Mouse (Mus musculus): Measurements from ENCODE around the gene Aldh3b2. TPM values are rescaled to one million over a fixed set of nuclear protein-coding genes. Genes with fewer than 3 reads are reported as not detected.
"Not testable (repeated sequence)": the region's sequence is repeated elsewhere in the genome, so short reads cannot be mapped to it uniquely, and the experiment has no call there.

The Aldh3b2 gene
- polyA plus RNA-seq, 1 experiment from 2014 or later = 0.05 TPM

GRCm38 (mm10) chr19:3959030-3959429 is 13.1 kb upstream of the Aldh3b2 start:
- no peak for ATAC-seq
- POLR2A ChIA-PET = no interaction called here
- no peak for DNase-seq (ENCODE audit: low read depth, low spot score)
- peaks cover 14% of the 10 kb centered on the region for H3K27me3 ChIP-seq
- in situ Hi-C loops (cut with MboI; ENCODE audit: low pct_unique_long_range_greater_than_20kb) = no loop called here
- CTCF ChIA-PET = interaction anchor here (1.4 to 3.5 kb wide), 4 partner anchors 12 to 54 kb away, joined by 3 to 15 read pairs (median 6); no protein-coding TSS in a partner anchor
- TF ChIP-seq CTCF (IDR thresholded peaks at IDR 0.05) = no peak

GRCm38 (mm10) chr19:3960211-3960610 is 11.9 kb upstream of the Aldh3b2 start:
- DNase-seq (ENCODE audit: low read depth, low spot score) = no peak
- CTCF ChIA-PET = interaction anchor here (1.0 to 3.5 kb wide), 6 partner anchors 13 to 36 kb away, joined by 3 to 15 read pairs (median 4); no protein-coding TSS in a partner anchor
- POLR2A ChIA-PET = no interaction called here
- H3K27me3 ChIP-seq = peaks cover 14% of the 10 kb centered on the region
- no peak for ATAC-seq
- in situ Hi-C loops (cut with MboI; ENCODE audit: low pct_unique_long_range_greater_than_20kb) = no loop called here
- no peak for TF ChIP-seq CTCF (IDR thresholded peaks at IDR 0.05)

- POLR2A ChIA-PET = interaction anchor here (0.7 kb wide), 1 partner anchor 38 kb away, joined by 3 read pairs; no protein-coding TSS in a partner anchor
- H3K27me3 ChIP-seq = peaks cover 10% of the 10 kb centered on the region
- ATAC-seq; in situ Hi-C loops (cut with MboI; ENCODE audit: low pct_unique_long_range_greater_than_20kb); DNase-seq (ENCODE audit: low read depth, low spot score): not testable (repeated sequence)
- CTCF ChIA-PET = interaction anchor here (1.3 to 2.7 kb wide), 2 partner anchors 15 to 19 kb away, joined by 3 to 10 read pairs; no protein-coding TSS in a partner anchor
Observed at GRCm38 (mm10) chr19:3961805-3962204, 10.3 kb upstream of the Aldh3b2 start.

DNA sequence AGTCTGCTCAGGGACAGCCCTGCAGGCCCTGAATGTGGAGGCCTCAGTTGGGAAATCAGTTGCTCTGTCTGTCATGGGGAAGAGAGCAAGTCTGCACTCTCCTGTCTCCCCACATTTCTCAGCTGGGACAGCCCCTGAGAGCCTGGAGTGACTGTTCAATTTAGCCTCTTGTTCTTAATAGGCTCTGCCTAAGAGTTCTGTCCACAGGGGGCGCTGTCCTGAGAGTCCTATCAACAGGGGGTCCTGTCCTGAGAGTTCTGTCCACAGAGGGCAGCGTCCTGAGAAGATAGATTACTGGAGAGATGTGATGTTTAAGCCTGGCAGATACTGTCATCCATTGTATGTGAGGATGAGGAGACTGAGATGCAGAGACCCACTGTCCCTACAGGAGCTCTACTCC is 9.7 kb upstream of the Aldh3b2 start:
- ATAC-seq = no peak
- no peak for TF ChIP-seq CTCF (IDR thresholded peaks at IDR 0.05)
- peaks cover 10% of the 10 kb centered on the region for H3K27me3 ChIP-seq
- ChIA-PET CTCF (interaction anchor here (1.3 to 2.7 kb wide), 2 partner anchors 16 to 18 kb away, joined by 3 to 10 read pairs; no protein-coding TSS in a partner anchor), POLR2A (no interaction called here)
- DNase-seq (ENCODE audit: low read depth, low spot score) = no peak
- in situ Hi-C loops (cut with MboI; ENCODE audit: low pct_unique_long_range_greater_than_20kb) = no loop called here

GRCm38 (mm10) chr19:3964030-3964429 is 8.1 kb upstream of the Aldh3b2 start:
- TF ChIP-seq CTCF (IDR thresholded peaks at IDR 0.05) = no peak
- no peak for ATAC-seq
- ChIA-PET POLR2A (no interaction called here), CTCF (interaction anchor here (1.3 to 2.7 kb wide), 2 partner anchors 16 to 36 kb away, joined by 4 to 10 read pairs; partner anchors contain the start of genes Gm49405 and Nudt8)
- no peak for DNase-seq (ENCODE audit: low read depth, low spot score)
- in situ Hi-C loops (cut with MboI; ENCODE audit: low pct_unique_long_range_greater_than_20kb) = no loop called here
- peaks cover 8% of the 10 kb centered on the region for H3K27me3 ChIP-seq

DNA sequence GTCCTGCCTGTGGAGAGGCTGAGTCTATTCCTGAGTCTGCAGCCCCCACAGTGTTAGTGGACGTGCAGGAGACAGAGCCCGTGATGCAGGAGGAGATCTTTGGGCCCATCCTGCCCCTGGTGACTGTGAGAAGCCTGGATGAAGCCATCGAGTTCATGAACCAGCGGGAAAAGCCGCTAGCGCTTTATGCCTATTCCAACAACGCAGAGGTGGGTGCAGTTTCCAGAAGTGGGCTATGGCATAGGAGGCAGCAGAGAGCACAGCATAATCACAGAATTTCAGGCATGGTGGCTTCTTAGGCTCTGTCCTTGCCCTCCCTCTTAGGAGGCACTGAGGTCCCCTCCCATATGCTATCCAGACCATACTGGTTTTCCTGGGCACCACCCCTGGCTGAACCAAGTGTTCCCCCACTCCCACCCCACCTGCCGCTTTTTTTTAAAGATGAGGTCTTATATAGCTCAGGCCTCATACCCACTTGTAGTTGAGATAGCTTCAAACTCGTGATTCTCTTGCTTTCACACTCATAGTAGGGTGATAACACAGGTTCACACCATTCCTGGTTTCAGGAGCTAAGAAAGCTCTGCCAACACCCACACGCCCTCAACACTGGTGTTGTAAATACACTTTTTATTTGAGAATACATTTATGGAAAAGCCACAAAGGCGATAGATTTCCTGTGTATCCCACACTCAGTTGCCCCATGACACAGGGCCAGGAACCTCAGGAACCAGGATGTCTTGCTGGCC is 5.6 kb upstream of the Aldh3b2 start:
- POLR2A ChIA-PET = no interaction called here
- CTCF ChIA-PET = interaction anchor here (0.8 kb wide), 1 partner anchor 9 kb away, joined by 3 read pairs; no protein-coding TSS in a partner anchor

GRCm38 (mm10) chr19:3967258-3967657 is 4.9 kb upstream of the Aldh3b2 start:
- no peak for TF ChIP-seq CTCF (IDR thresholded peaks at IDR 0.05)
- in situ Hi-C loops (cut with MboI; ENCODE audit: low pct_unique_long_range_greater_than_20kb) = no loop called here
- ATAC-seq (no peak), DNase-seq (ENCODE audit: low read depth, low spot score) (no peak)
- H3K27me3 ChIP-seq = peaks cover 15% of the 10 kb centered on the region
- POLR2A ChIA-PET = no interaction called here
- CTCF ChIA-PET = interaction anchor here (0.8 kb wide), 1 partner anchor 8 kb away, joined by 3 read pairs; no protein-coding TSS in a partner anchor

More for the DNA sequence above, 5.6 kb upstream of the Aldh3b2 start:
- ATAC-seq (no peak), DNase-seq (ENCODE audit: low read depth, low spot score) (no peak)
- in situ Hi-C loops (cut with MboI; ENCODE audit: low pct_unique_long_range_greater_than_20kb) = no loop called here
- peaks cover 14% of the 10 kb centered on the region for H3K27me3 ChIP-seq
- TF ChIP-seq CTCF (IDR thresholded peaks at IDR 0.05) = no peak

GRCm38 (mm10) chr19:3974608-3975007 is 2.5 kb downstream of the Aldh3b2 start:
- in situ Hi-C loops (cut with MboI; ENCODE audit: low pct_unique_long_range_greater_than_20kb); ATAC-seq; DNase-seq (ENCODE audit: low read depth, low spot score); POLR2A ChIA-PET: not testable (repeated sequence)
- H3K27me3 ChIP-seq = peaks cover 20% of the 10 kb centered on the region
- CTCF ChIA-PET = interaction anchor here (0.8 kb wide), 1 partner anchor 23 kb away, joined by 3 read pairs; no protein-coding TSS in a partner anchor

GRCm38 (mm10) chr19:3975866-3976265 is 3.7 kb downstream of the Aldh3b2 start:
- ATAC-seq = no peak
- DNase-seq (ENCODE audit: low read depth, low spot score) = no peak
- CTCF ChIA-PET = interaction anchor here (1.1 to 1.3 kb wide), 2 partner anchors 9 to 29 kb away, joined by 3 read pairs; no protein-coding TSS in a partner anchor
- POLR2A ChIA-PET = no interaction called here
- no peak for TF ChIP-seq CTCF (IDR thresholded peaks at IDR 0.05)
- in situ Hi-C loops (cut with MboI; ENCODE audit: low pct_unique_long_range_greater_than_20kb) = no loop called here
- peaks cover 17% of the 10 kb centered on the region for H3K27me3 ChIP-seq

DNA sequence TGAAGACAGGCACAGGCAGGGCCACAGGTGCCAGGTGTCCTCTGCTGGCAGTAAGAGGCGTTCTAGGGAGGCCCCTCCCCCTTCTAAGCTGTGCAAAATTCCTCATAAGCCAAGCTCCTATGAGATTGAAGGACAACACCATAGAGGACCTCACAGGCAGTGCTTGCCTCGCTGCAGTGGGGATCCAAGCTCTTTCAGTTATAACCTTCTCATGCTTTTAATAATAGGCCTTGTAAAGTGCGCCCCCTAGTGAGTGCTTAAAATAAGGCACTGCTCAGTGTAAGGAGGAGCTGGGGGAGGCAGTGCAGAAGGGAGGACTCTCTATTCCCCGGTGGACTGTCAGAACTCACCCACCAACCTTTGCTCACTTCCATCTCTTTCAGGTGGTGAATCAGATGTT is 8.2 kb downstream of the Aldh3b2 start:
- in situ Hi-C loops (cut with MboI; ENCODE audit: low pct_unique_long_range_greater_than_20kb) = loop anchor here (5.0 kb wide), 1 partner anchor 33 kb away; no protein-coding TSS in a partner anchor
- CTCF ChIA-PET = interaction anchor here (0.7 to 5.5 kb wide), 17 partner anchors 11 to 204 kb away, joined by 3 to 32 read pairs (median 5); partner anchors contain the start of genes Aldh3b3, Gm49405, Ndufv1 and Nudt8
- POLR2A ChIA-PET = interaction anchor here (0.8 kb wide), 1 partner anchor 11 kb away, joined by 3 read pairs; no protein-coding TSS in a partner anchor
- no peak for DNase-seq (ENCODE audit: low read depth, low spot score)
- TF ChIP-seq CTCF (IDR thresholded peaks at IDR 0.05) = peak; percentile 91
- H3K27me3 ChIP-seq = peaks cover 8% of the 10 kb centered on the region
- peak; percentile 51 for ATAC-seq
